Mouse (Mus musculus) kidney, adult 9 months (tissue): ENCODE data around the gene Ccdc61.
A peak's percentile ranks its signal among the peaks of the same experiment; 100 is the strongest.
"Not testable (repeated sequence)": the region's sequence is repeated elsewhere in the genome, so short reads cannot be mapped to it uniquely, and the experiment has no call there.

Source experiments
- DNase-seq: peaks from one replicate; pipeline ENCODE4 v3.0.0; 2022

Gene Ccdc61

GRCm38 (mm10) chr7:18909797-18910196 lies 418 bp downstream of the Ccdc61 start:
- no peak for DNase-seq

- no peak for DNase-seq
Observed at GRCm38 (mm10) chr7:18904971-18905370, 5.2 kb downstream of the Ccdc61 start.

- DNase-seq, result no peak
Observed at GRCm38 (mm10) chr7:18902486-18902885, 7.7 kb downstream of the Ccdc61 start.

- DNase-seq, result no peak
Observed at GRCm38 (mm10) chr7:18900513-18900912, 9.7 kb downstream of the Ccdc61 start.

GRCm38 (mm10) chr7:18896536-18896935 lies 13.7 kb downstream of the Ccdc61 start:
- peak; percentile 65 for DNase-seq

GRCm38 (mm10) chr7:18893651-18894430 lies 16.4 kb downstream of the Ccdc61 start:
- peak; percentile 72 for DNase-seq

- no peak for DNase-seq
Observed at GRCm38 (mm10) chr7:18893009-18893408, 17.2 kb downstream of the Ccdc61 start.

- peak; percentile 86 for DNase-seq
Observed at GRCm38 (mm10) chr7:18891872-18892599, 18.2 kb downstream of the Ccdc61 start.

- DNase-seq, result no peak
Observed at GRCm38 (mm10) chr7:18890848-18891247, 19.4 kb downstream of the Ccdc61 start.

- no peak for DNase-seq
Observed at GRCm38 (mm10) chr7:18886963-18887362, 23.3 kb downstream of the Ccdc61 start.

- DNase-seq, result no peak
Observed at GRCm38 (mm10) chr7:18884745-18885422, 25.3 kb downstream of the Ccdc61 start.

- DNase-seq, result no peak
Observed at GRCm38 (mm10) chr7:18883991-18884744, 26.0 kb downstream of the Ccdc61 start.

- DNase-seq, result no peak
Observed at GRCm38 (mm10) chr7:18878691-18879090, 31.5 kb downstream of the Ccdc61 start.

GRCm38 (mm10) chr7:18875372-18875771 lies 34.8 kb downstream of the Ccdc61 start:
- no peak for DNase-seq

- peak; percentile 68 for DNase-seq
Observed at GRCm38 (mm10) chr7:18873253-18873652, 37.0 kb downstream of the Ccdc61 start.

GRCm38 (mm10) chr7:18872816-18873215 lies 37.4 kb downstream of the Ccdc61 start:
- DNase-seq, result no peak

- peak; percentile 17 for DNase-seq
Observed at GRCm38 (mm10) chr7:18872014-18872802, 38.0 kb downstream of the Ccdc61 start.

GRCm38 (mm10) chr7:18871031-18871430 lies 39.2 kb downstream of the Ccdc61 start, which contains the start of gene Pglyrp1:
TSS of gene Pglyrp1 (plus strand) at chr7:18871331.
- DNase-seq, result not testable (repeated sequence)

GRCm38 (mm10) chr7:18868491-18868890 lies 41.7 kb downstream of the Ccdc61 start:
- DNase-seq, result no peak

GRCm38 (mm10) chr7:18862801-18863200 lies 47.4 kb downstream of the Ccdc61 start:
- no peak for DNase-seq

GRCm38 (mm10) chr7:18858310-18858916 lies 51.8 kb downstream of the Ccdc61 start:
- DNase-seq, result peak; percentile 30
